Mouse (Mus musculus): Measurements from ENCODE around the gene Dnah11. TPM values are rescaled to one million over a fixed set of nuclear protein-coding genes. Genes with fewer than 3 reads are reported as not detected.
A peak's percentile ranks its signal among the peaks of the same experiment; 100 is the strongest.
"Not testable (repeated sequence)": the region's sequence is repeated elsewhere in the genome, so short reads cannot be mapped to it uniquely, and the experiment has no call there.

Dnah11 gene
- total RNA-seq, 2 experiments from 2014 or later, result 0.63 to 1.2 TPM

GRCm38 (mm10) chr12:117903671-117904070 is 295.2 kb downstream of the Dnah11 start:
- no peak for DNase-seq (ENCODE audit: extremely low spot score in 1 of 2, low spot score in 2 of 2)
- intact Hi-C loops (cut with DNase I), result no loop called here

GRCm38 (mm10) chr12:117901352-117901751 is 297.5 kb downstream of the Dnah11 start:
- intact Hi-C loops (cut with DNase I); DNase-seq (ENCODE audit: extremely low spot score in 1 of 2, low spot score in 2 of 2): not testable (repeated sequence)

- intact Hi-C loops (cut with DNase I), result not testable (repeated sequence)
These were observed 298.0 kb downstream of the Dnah11 start for GRCm38 (mm10) chr12:117900798-117901197.

GRCm38 (mm10) chr12:117887422-117887821 is 311.4 kb downstream of the Dnah11 start:
- DNase-seq (ENCODE audit: extremely low spot score in 1 of 2, low spot score in 2 of 2), result no peak
- intact Hi-C loops (cut with DNase I), result no loop called here

More at GRCm38 (mm10) chr12:117900798-117901197, 298.0 kb downstream of the Dnah11 start:
- DNase-seq (ENCODE audit: extremely low spot score in 1 of 2, low spot score in 2 of 2), result not testable (repeated sequence)

- no peak for DNase-seq (ENCODE audit: extremely low spot score in 1 of 2, low spot score in 2 of 2)
- intact Hi-C loops (cut with DNase I), result no loop called here
These were observed 314.2 kb downstream of the Dnah11 start for GRCm38 (mm10) chr12:117884627-117885026.

- intact Hi-C loops (cut with DNase I), result no loop called here
- no peak for DNase-seq (ENCODE audit: extremely low spot score in 1 of 2, low spot score in 2 of 2)
These were observed 320.5 kb downstream of the Dnah11 start for GRCm38 (mm10) chr12:117878341-117878740.

- peak in 1 of 2 experiments; percentile 39 for DNase-seq (ENCODE audit: extremely low spot score in 1 of 2, low spot score in 2 of 2)
- intact Hi-C loops (cut with DNase I), result no loop called here
These were observed 326.6 kb downstream of the Dnah11 start for GRCm38 (mm10) chr12:117872265-117872664.

GRCm38 (mm10) chr12:117867708-117868564 is 330.9 kb downstream of the Dnah11 start:
- intact Hi-C loops (cut with DNase I), result no loop called here

GRCm38 (mm10) chr12:117862655-117863054 is 336.2 kb downstream of the Dnah11 start:
- intact Hi-C loops (cut with DNase I), result no loop called here
- no peak for DNase-seq (ENCODE audit: extremely low spot score in 1 of 2, low spot score in 2 of 2)

More at GRCm38 (mm10) chr12:117867708-117868564, 330.9 kb downstream of the Dnah11 start:
- no peak for DNase-seq (ENCODE audit: extremely low spot score in 1 of 2, low spot score in 2 of 2)

GRCm38 (mm10) chr12:117861249-117861648 is 337.6 kb downstream of the Dnah11 start:
- intact Hi-C loops (cut with DNase I), result no loop called here
- no peak for DNase-seq (ENCODE audit: extremely low spot score in 1 of 2, low spot score in 2 of 2)

- no peak for DNase-seq (ENCODE audit: extremely low spot score in 1 of 2, low spot score in 2 of 2)
These were observed 338.0 kb downstream of the Dnah11 start for GRCm38 (mm10) chr12:117860840-117861239.

GRCm38 (mm10) chr12:117857884-117858283 is 341.0 kb downstream of the Dnah11 start:
- no peak for DNase-seq (ENCODE audit: extremely low spot score in 1 of 2, low spot score in 2 of 2)
- intact Hi-C loops (cut with DNase I), result loop anchor here (10.0 kb wide), 1 partner anchor 83 kb away; no protein-coding TSS in a partner anchor

More at GRCm38 (mm10) chr12:117860840-117861239, 338.0 kb downstream of the Dnah11 start:
- intact Hi-C loops (cut with DNase I), result no loop called here

GRCm38 (mm10) chr12:117857023-117857422 is 341.8 kb downstream of the Dnah11 start:
- intact Hi-C loops (cut with DNase I), result loop anchor here (10.0 kb wide), 1 partner anchor 82 kb away; no protein-coding TSS in a partner anchor
- DNase-seq (ENCODE audit: extremely low spot score in 1 of 2, low spot score in 2 of 2), result no peak

- intact Hi-C loops (cut with DNase I), result loop anchor here (2.0 to 10.0 kb wide), 2 partner anchors 33 to 79 kb away; no protein-coding TSS in a partner anchor
- peak; percentile 32 to 53 for DNase-seq (ENCODE audit: extremely low spot score in 1 of 2, low spot score in 2 of 2)
These were observed 345.5 kb downstream of the Dnah11 start for GRCm38 (mm10) chr12:117853316-117853715.

GRCm38 (mm10) chr12:117850472-117850871 is 348.4 kb downstream of the Dnah11 start:
- DNase-seq (ENCODE audit: extremely low spot score in 1 of 2, low spot score in 2 of 2), result no peak
- intact Hi-C loops (cut with DNase I), result loop anchor here (10.0 kb wide), 1 partner anchor 76 kb away; no protein-coding TSS in a partner anchor

GRCm38 (mm10) chr12:117848621-117849020 is 350.2 kb downstream of the Dnah11 start:
- intact Hi-C loops (cut with DNase I), result no loop called here

GRCm38 (mm10) chr12:117844917-117845316 is 353.9 kb downstream of the Dnah11 start:
- intact Hi-C loops (cut with DNase I), result no loop called here
- DNase-seq (ENCODE audit: extremely low spot score in 1 of 2, low spot score in 2 of 2), result no peak

More at GRCm38 (mm10) chr12:117848621-117849020, 350.2 kb downstream of the Dnah11 start:
- no peak for DNase-seq (ENCODE audit: extremely low spot score in 1 of 2, low spot score in 2 of 2)

- intact Hi-C loops (cut with DNase I), result no loop called here
- DNase-seq (ENCODE audit: extremely low spot score in 1 of 2, low spot score in 2 of 2), result no peak
These were observed 354.8 kb downstream of the Dnah11 start for GRCm38 (mm10) chr12:117844075-117844408.

GRCm38 (mm10) chr12:117843302-117844074 is 355.4 kb downstream of the Dnah11 start:
- peak; percentile 19 to 68 for DNase-seq (ENCODE audit: extremely low spot score in 1 of 2, low spot score in 2 of 2)
- intact Hi-C loops (cut with DNase I), result no loop called here

Measured in left cerebral cortex, postnatal 10 days (tissue).